Mouse (Mus musculus): ENCODE measurements around the gene BC035947. TPM values are rescaled to one million over a fixed set of nuclear protein-coding genes. Genes with fewer than 3 reads are reported as not detected.
"Not testable (repeated sequence)": the region's sequence is repeated elsewhere in the genome, so short reads cannot be mapped to it uniquely, and the experiment has no call there.

Gene BC035947
- polyA plus RNA-seq, 1 experiment, result 2.6 TPM

GRCm38 (mm10) chr1:78518907-78519306 lies 6.9 kb upstream of the BC035947 start:
- Histone ChIP-seq H3K4me3 (replicated peaks; ENCODE audit: insufficient read depth, low read depth, low read length) (no peak overlapping the region), H3K27me3 (ENCODE audit: control insufficient read depth, insufficient read depth, low read length) (no peaks in the 10 kb centered on the region), H3K4me1 (ENCODE audit: control insufficient read depth, insufficient read depth, low read length) (no peaks in the 10 kb centered on the region), H3K27ac (ENCODE audit: insufficient read depth, low read length) (no peak overlapping the region)
- 89% methylated on average over 7 of the region's 7 CpGs for WGBS
- TF ChIP-seq CTCF (IDR thresholded peaks at IDR 0.05; ENCODE audit: borderline replicate concordance, insufficient read depth, low read depth, low read length) (no peak), POLR2A (IDR thresholded peaks at IDR 0.05; ENCODE audit: borderline replicate concordance, insufficient read depth, low read length) (no peak)
- DNase-seq, result no peak

- DNase-seq, result no peak
- 74% methylated on average over 8 of the region's 8 CpGs for WGBS
- H3K27me3 ChIP-seq (ENCODE audit: control insufficient read depth, insufficient read depth, low read length), result no peaks in the 10 kb centered on the region; the same call in 1 of the 2 replicates
- no peak overlapping the region for H3K27ac ChIP-seq (ENCODE audit: insufficient read depth, low read length)
- H3K4me1 ChIP-seq (ENCODE audit: control insufficient read depth, insufficient read depth, low read length), result no peaks in the 10 kb centered on the region
- no peak overlapping the region for H3K4me3 ChIP-seq (replicated peaks; ENCODE audit: insufficient read depth, low read depth, low read length)
- TF ChIP-seq POLR2A (IDR thresholded peaks at IDR 0.05; ENCODE audit: borderline replicate concordance, insufficient read depth, low read length) (no peak), CTCF (IDR thresholded peaks at IDR 0.05; ENCODE audit: borderline replicate concordance, insufficient read depth, low read depth, low read length) (no peak)
Observed at GRCm38 (mm10) chr1:78512756-78513155, 798 bp upstream of the BC035947 start.

- no peaks in the 10 kb centered on the region; the same call in 1 of the 2 replicates for H3K27me3 ChIP-seq (ENCODE audit: control insufficient read depth, insufficient read depth, low read length)
- no peak for TF ChIP-seq CTCF (IDR thresholded peaks at IDR 0.05; ENCODE audit: borderline replicate concordance, insufficient read depth, low read depth, low read length)
- no peak for TF ChIP-seq POLR2A (IDR thresholded peaks at IDR 0.05; ENCODE audit: borderline replicate concordance, insufficient read depth, low read length)
- WGBS, result 71% methylated on average over 5 of the region's 5 CpGs
- no peak for DNase-seq
- no peak within 1 kb of the TSS for H3K27ac ChIP-seq (ENCODE audit: insufficient read depth, low read length)
- no peaks in the 10 kb centered on the region for H3K4me1 ChIP-seq (ENCODE audit: control insufficient read depth, insufficient read depth, low read length)
- no peak within 1 kb of the TSS for H3K4me3 ChIP-seq (replicated peaks; ENCODE audit: insufficient read depth, low read depth, low read length)
Observed at GRCm38 (mm10) chr1:78510862-78511261, 1.1 kb downstream of the BC035947 start, which contains the start of gene Mogat1. Mogat1 (plus strand) TSS chr1:78510991.

- no peak overlapping the region for H3K4me3 ChIP-seq (replicated peaks; ENCODE audit: insufficient read depth, low read depth, low read length)
- no peaks in the 10 kb centered on the region; the same call in 1 of the 2 replicates for H3K27me3 ChIP-seq (ENCODE audit: control insufficient read depth, insufficient read depth, low read length)
- 37% methylated on average over 1 of the region's 1 CpGs for WGBS
- TF ChIP-seq CTCF (IDR thresholded peaks at IDR 0.05; ENCODE audit: borderline replicate concordance, insufficient read depth, low read depth, low read length) (no peak), POLR2A (IDR thresholded peaks at IDR 0.05; ENCODE audit: borderline replicate concordance, insufficient read depth, low read length) (no peak)
- H3K4me1 ChIP-seq (ENCODE audit: control insufficient read depth, insufficient read depth, low read length), result no peaks in the 10 kb centered on the region
- H3K27ac ChIP-seq (ENCODE audit: insufficient read depth, low read length), result no peak overlapping the region
- no peak for DNase-seq
Observed at GRCm38 (mm10) chr1:78507137-78507536, 4.8 kb downstream of the BC035947 start.

- Histone ChIP-seq H3K4me3 (replicated peaks; ENCODE audit: insufficient read depth, low read depth, low read length) (no peak overlapping the region), H3K27me3 (ENCODE audit: control insufficient read depth, insufficient read depth, low read length) (no peaks in the 10 kb centered on the region), H3K27ac (ENCODE audit: insufficient read depth, low read length) (no peak overlapping the region), H3K4me1 (ENCODE audit: control insufficient read depth, insufficient read depth, low read length) (no peaks in the 10 kb centered on the region)
- WGBS, result 96% methylated on average over 6 of the region's 6 CpGs
- TF ChIP-seq POLR2A (IDR thresholded peaks at IDR 0.05; ENCODE audit: borderline replicate concordance, insufficient read depth, low read length) (no peak), CTCF (IDR thresholded peaks at IDR 0.05; ENCODE audit: borderline replicate concordance, insufficient read depth, low read depth, low read length) (no peak)
- DNase-seq, result no peak
Observed at GRCm38 (mm10) chr1:78502527-78502926, 9.4 kb downstream of the BC035947 start.

- not testable (repeated sequence) for H3K27me3 ChIP-seq (ENCODE audit: control insufficient read depth, insufficient read depth, low read length); H3K4me3 ChIP-seq (replicated peaks; ENCODE audit: insufficient read depth, low read depth, low read length); DNase-seq; H3K4me1 ChIP-seq (ENCODE audit: control insufficient read depth, insufficient read depth, low read length); H3K27ac ChIP-seq (ENCODE audit: insufficient read depth, low read length)
- 90% methylated on average over 12 of the region's 12 CpGs for WGBS
Observed at GRCm38 (mm10) chr1:78501856-78502255, 10.1 kb downstream of the BC035947 start.

GRCm38 (mm10) chr1:78501036-78501435 lies 10.9 kb downstream of the BC035947 start:
- Histone ChIP-seq H3K4me1 (ENCODE audit: control insufficient read depth, insufficient read depth, low read length) (no peaks in the 10 kb centered on the region), H3K4me3 (replicated peaks; ENCODE audit: insufficient read depth, low read depth, low read length) (no peak overlapping the region), H3K27ac (ENCODE audit: insufficient read depth, low read length) (no peak overlapping the region), H3K27me3 (ENCODE audit: control insufficient read depth, insufficient read depth, low read length) (no peaks in the 10 kb centered on the region)
- no peak for TF ChIP-seq POLR2A (IDR thresholded peaks at IDR 0.05; ENCODE audit: borderline replicate concordance, insufficient read depth, low read length)
- TF ChIP-seq CTCF (IDR thresholded peaks at IDR 0.05; ENCODE audit: borderline replicate concordance, insufficient read depth, low read depth, low read length), result no peak
- 90% methylated on average over 16 of the region's 16 CpGs for WGBS
- no peak for DNase-seq

GRCm38 (mm10) chr1:78490143-78490542 lies 21.8 kb downstream of the BC035947 start:
- Histone ChIP-seq H3K4me3 (replicated peaks; ENCODE audit: insufficient read depth, low read depth, low read length) (no peak overlapping the region), H3K27me3 (ENCODE audit: control insufficient read depth, insufficient read depth, low read length) (no peaks in the 10 kb centered on the region), H3K4me1 (ENCODE audit: control insufficient read depth, insufficient read depth, low read length) (peaks cover 3% of the 10 kb centered on the region; the same call in 1 of the 2 replicates), H3K27ac (ENCODE audit: insufficient read depth, low read length) (no peak overlapping the region)
- WGBS, result 89% methylated on average over 1 of the region's 1 CpGs
- no peak for TF ChIP-seq POLR2A (IDR thresholded peaks at IDR 0.05; ENCODE audit: borderline replicate concordance, insufficient read depth, low read length)
- no peak for TF ChIP-seq CTCF (IDR thresholded peaks at IDR 0.05; ENCODE audit: borderline replicate concordance, insufficient read depth, low read depth, low read length)
- no peak for DNase-seq
